Mouse (Mus musculus) cerebral cortex, adult 2 months (tissue): ENCODE measurements around the gene Il2ra.

ENCODE experiments used
- WGBS: fragments of 180-500 bp; shearing (Covaris S2); methylation state at CpG from one replicate; pipeline ENCODE4 v1.1.7; 2018; 5-methylcytosine and 5-hydroxymethylcytosine counted together

The Il2ra gene

GRCm38 (mm10) chr2:11642451-11642941 lies at the start of gene Il2ra:
Il2ra (plus strand) TSS chr2:11642807.
- WGBS: 70% methylated on average over 3 of the region's 3 CpGs

DNA sequence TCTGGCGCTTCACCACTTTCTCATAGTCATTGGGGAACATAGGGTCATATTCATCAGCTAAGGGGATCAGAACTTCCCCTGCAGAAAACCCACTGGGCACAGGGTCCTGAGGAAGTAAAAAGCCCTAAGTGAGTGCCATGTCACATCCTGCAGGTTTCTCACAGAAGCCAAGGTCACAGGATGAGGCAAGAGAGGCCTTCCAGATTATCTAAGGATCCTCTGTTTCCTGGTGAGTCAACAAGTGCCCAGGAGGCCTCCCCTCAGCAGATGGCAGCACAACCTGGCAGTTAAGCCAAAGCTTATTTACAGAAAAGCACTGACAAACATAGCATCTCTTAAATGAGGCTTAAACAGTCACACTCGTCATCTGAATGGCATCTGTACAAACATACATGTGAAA lies 45.9 kb upstream of the Il2ra start:
- WGBS: 57% methylated on average over 2 of the region's 2 CpGs

DNA sequence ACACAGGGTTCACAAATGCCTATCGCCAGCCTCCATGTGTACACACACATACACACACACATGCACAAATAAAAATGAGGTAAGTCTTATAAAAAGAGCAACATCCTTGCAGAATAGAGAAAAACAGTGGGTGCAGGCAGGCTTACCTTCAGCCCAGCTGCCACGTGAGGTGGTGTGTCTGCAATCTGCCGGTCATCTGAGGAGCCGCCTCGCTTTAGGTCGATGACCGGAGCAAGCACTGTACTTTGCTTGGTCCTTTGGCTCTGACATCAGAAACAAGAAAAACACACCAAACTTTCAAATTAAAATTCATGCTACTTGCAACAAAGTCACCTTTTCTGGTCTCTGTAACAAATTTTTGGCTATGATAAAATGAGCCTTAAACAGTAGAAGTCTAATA lies 44.7 kb upstream of the Il2ra start:
- WGBS: 96% methylated on average over 7 of the region's 7 CpGs

GRCm38 (mm10) chr2:11601795-11602194 lies 40.8 kb upstream of the Il2ra start:
- WGBS: 79% methylated on average over 6 of the region's 6 CpGs

DNA sequence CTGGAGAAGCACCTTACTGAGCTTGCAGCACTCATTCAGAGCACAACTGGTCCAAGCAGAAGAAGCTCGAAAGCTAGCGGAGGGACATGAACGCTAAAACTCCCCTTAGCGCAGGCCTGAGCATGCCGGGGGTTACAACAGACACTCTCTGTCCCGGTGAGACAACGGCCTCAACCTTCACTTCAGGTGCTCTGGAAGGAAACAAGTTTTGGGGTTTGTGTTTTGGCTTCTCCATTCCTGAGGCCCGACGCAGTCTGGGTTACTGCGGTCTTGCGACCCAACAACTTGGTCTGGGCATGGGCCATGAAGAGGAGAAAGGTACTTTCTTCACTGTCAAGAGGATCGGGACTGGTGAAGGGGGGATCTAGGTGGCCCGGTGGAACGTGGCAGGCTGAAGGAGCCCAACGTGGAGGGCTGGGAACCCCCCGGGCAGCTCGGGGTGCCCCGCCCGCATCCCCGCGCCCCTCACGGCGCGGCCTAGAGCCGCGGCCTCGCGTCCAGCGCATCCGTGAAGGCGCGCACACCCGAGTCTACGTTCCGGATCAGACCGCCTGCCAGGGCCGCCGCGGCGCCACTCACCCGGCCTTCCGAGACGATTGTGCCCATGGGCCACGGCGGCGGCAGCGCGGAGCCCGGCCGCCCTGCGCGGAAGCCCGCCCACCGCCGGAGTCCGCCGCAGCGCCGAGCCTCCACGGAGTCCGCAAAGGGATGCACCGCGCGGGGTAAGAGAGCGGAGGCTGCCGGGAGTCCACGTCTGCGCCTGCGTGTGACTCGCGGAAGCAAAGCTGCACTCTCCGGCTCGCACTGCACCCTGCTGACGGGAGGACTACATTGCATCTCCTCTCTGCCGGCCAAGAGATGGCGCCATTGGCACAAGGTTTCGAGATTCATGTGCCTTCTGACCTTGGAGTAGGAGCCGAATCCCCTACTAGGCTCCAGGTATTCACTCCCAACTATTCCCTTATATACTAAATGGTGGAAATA lies 39.8 kb upstream of the Il2ra start:
- under 1% methylated on average over 78 of the region's 78 CpGs for WGBS

DNA sequence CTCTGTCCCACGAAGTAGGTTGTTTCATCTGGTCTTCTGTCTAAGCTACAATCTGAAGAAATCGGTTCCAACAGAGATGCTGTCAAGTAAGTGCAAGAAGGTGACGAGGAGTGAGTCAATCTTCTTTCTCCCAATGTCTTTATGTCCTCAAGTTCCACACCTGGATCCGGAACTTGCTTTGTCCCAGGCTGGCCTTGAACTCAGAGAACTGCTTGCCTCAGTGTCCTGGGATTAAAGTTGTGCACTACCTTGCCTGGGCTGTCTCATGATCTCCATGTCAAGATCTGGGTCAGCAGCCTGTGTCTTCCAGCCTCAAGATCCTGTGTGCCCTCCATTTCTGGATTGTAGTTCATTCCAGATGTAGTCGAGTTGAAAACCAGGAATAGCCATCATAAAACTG lies 38.6 kb upstream of the Il2ra start, which contains the start of gene Rbm17:
TSS of gene Rbm17 (minus strand) at position 101 of the 400 bp plus-strand sequence.
- WGBS: 90% methylated on average over 5 of the region's 5 CpGs

DNA sequence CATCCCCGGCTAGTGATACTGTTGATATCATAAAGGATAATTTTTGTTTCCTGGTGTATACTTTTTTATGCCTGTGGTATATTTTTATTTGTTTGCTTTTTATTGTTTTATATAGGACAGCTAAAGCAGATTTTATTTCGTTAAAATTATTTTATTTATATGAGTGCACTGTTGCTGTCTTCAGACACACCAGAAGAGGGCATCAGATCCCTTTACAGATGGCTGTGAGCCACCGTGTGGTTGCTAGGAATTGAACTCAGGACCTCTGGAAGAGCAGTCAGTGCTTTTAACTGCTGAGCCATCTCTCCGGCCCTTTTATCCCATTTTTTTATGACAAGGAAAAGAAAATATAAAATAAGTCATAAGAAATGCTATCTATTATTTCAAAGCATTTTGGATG lies 35.9 kb upstream of the Il2ra start:
- 84% methylated on average over 4 of the region's 4 CpGs for WGBS

DNA sequence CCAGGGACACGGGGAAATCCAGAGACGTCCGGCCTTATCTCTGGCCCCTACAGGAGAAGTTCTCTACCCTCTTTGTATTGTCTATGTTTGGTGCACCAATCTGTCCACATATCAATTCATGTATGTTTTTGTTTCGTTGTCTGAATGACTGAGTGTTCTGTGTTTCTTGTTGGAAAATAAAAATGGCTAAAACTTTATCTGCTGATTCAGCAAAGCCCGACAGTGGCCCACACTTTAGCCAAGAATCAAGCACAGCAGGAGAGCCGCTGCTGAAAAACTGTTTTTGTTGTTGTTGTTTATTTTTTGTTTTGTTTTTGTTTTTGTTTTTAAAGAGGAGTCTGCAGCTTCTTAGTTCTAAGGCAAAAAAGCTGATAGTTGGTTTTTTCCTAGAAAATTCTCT lies 29.7 kb upstream of the Il2ra start:
- WGBS: 93% methylated on average over 6 of the region's 6 CpGs

GRCm38 (mm10) chr2:11616846-11617245 lies 25.8 kb upstream of the Il2ra start:
- WGBS: 91% methylated on average over 9 of the region's 9 CpGs

DNA sequence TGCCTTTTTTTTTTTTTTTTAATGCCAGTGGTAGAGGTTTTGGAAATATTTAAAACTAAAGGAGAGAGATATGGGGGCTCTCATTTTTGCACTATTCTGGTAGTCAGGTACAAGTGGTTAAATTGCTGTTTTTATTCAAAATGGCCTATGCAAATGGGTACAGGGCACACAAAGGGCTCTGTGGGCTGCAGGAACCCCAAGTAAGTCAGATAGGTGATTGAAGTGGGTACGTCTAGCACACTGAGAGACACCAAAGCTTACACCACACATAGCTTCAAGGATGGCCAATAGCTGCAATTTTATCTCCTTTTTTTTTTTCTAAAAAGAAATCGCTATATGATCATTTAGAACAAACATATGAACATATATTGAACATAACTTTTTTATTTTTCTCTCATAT lies 23.0 kb upstream of the Il2ra start:
- WGBS: 80% methylated on average over 2 of the region's 2 CpGs

- 88% methylated on average over 8 of the region's 8 CpGs for WGBS
Measured at GRCm38 (mm10) chr2:11623173-11623572, 19.4 kb upstream of the Il2ra start.

GRCm38 (mm10) chr2:11623726-11624125 lies 18.9 kb upstream of the Il2ra start:
- WGBS: 74% methylated on average over 2 of the region's 2 CpGs

DNA sequence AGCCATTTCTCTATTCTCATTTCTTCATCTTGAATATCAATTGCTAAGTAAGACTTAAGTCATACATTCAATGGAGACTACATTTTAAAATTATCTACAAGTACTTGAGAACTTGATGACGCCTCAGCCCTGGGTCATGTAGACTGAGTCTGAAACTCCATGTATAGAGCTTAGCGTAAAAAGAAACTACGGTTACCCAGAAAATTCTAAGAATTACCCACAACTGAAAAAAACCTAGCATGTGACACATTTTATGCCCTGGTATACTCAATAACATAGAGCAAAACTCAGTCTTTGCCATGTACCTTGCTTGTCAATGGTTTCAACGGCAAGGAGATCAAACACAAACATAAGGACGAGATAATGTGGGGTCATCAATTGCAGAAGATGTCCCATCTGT lies 16.7 kb upstream of the Il2ra start, which contains the start of gene Gm17490:
TSS of gene Gm17490 (minus strand) at position 375 of the 400 bp plus-strand sequence.
- WGBS: 97% methylated on average over 5 of the region's 5 CpGs

- WGBS: 75% methylated on average over 6 of the region's 6 CpGs
Measured at GRCm38 (mm10) chr2:11635035-11635434, 7.6 kb upstream of the Il2ra start.

DNA sequence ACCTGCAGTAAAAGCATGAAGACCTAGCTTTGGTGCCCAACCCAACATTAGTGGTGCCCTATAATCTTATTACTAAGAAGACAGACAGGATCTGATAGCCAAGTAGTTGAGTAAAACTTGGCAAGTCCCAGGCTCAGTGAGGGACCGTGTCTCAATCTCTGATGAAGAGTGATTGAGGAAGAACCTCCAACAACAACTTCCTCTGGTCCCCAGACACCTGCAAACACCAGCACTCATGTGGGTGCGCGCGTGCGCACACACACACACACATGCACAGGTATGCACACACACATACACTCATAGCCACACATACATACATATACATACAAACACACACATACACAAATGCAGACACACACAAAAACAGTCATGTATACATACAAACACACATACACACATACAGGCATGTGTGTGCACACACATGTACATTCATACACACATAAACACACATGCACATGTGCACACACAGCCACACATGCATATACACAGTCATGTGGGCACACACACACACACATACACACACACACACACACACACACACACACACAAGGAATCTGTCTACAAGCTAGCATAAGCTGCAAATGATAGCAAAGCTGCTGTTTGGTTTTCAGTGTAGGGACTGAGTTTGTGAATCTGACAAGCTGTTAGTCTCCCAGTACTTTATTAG lies 7.0 kb upstream of the Il2ra start:
- 92% methylated on average over 5 of the region's 5 CpGs for WGBS

DNA sequence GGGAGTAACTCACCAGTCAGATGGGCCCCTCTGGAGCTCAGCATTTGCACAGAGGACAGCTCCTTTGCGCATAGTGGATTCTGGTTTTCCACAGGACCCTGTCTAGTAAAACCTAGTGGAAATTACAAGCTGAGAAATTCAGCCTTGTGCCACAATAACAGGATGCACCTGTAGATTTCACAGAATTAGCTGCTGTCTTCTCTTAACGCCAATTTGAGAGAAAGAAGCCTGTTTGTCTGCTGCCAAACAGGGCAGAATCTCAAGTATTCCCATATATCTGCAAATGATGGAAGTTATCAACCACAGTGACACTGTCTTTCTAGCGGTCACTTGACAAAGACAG lies 6.5 kb upstream of the Il2ra start:
- WGBS: 80% methylated on average over 3 of the region's 3 CpGs

- WGBS: 65% methylated on average over 1 of the region's 1 CpGs
Measured at GRCm38 (mm10) chr2:11637115-11637514, 5.5 kb upstream of the Il2ra start.

DNA sequence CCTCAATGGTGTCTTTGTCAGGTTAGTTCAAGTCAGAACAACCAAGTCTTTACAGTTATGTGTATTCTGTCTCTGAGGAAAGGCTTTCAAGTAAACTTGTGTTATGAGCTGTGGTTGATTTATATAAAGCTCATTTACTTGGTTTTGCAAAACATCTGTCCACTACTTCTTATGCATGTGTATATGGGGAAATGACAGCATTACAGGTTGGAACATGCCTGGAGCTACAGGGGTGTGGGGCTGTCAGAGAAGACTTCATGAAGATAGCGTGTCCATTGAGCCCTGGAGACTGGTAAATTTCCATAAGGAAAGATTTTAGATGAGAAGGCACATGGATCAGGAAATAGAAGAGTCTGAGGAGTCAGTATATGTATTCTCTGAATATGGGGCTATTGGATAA lies 1.4 kb downstream of the Il2ra start:
- 90% methylated on average over 1 of the region's 1 CpGs for WGBS

DNA sequence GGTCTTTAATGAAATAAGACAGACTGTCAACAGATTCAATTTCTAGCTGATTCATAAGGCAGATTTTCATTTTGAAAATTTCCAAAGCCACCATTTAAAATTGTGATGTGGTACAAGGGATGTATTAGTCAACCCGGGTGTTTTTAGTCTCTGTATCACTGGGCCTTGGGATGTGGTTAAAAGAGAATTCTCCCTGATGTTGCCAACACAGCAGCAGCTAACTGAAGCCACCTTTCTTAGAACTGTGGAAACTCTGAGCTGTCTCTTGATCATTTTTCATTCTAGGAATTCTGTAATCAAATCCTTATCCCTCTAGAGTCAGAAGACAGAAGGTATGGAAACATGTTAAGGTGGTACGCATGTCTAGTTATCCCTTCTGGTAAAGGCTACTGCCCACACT lies 2.7 kb downstream of the Il2ra start:
- 93% methylated on average over 2 of the region's 2 CpGs for WGBS

GRCm38 (mm10) chr2:11651476-11651875 lies 8.9 kb downstream of the Il2ra start:
- WGBS: 53% methylated on average over 3 of the region's 3 CpGs

DNA sequence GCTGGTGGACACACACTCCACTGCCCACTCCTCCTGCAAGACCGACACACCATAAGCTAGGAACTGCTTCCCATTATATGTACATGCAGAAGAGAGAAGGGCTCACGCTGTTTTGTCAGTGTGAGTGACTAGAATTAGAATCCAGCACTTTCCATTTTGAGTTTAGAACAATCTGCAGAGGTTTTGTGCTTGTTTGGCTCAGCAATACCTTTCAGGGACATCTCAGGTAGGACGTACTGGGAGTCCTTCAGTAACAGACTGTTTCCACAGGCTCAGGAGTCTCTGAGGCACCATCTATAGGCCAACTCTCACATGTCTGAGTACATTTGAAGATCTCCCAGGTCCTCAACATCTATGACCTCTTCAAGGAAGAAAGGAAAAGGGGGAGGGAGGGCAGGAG lies 9.6 kb downstream of the Il2ra start:
- 74% methylated on average over 3 of the region's 3 CpGs for WGBS

DNA sequence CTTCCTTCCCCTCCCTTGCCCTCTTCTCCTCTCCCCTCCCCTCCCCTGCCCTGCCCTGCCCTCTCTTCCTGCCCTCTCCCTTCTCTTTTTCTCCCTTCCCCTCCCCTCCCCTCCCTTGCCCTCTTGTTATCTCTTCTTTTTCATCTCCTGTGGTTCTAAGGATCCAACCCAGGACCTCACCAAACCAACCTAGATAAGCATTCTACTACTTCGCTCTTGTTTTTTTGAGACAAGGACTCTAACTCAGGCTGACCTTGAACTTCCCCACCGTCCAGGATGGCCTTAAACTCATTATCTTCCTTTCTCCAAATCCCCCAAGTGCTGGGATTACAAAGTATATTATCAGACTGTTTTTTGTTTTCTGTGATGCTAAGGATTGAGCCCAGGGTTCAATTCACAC lies 10.2 kb downstream of the Il2ra start:
- WGBS: 83% methylated on average over 2 of the region's 2 CpGs

DNA sequence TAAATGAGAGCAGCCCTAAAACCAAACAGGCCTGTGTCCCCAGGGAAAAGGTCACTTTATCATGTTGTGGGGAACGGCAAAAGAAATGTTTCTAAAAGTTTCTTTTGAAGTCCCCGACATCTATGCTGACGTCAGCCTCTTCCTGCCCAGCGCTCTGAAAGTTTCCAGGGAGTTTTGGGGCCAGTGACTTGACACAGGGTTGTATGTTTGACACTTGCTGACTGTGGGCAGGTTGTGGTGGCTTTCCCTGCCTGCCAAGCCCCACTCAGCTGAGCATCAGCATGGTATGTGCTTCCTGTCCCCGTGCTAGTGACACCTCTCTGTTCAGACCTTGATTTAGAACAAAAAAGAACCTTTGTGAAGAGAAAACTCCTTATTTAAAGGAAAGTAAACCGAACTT lies 10.7 kb downstream of the Il2ra start:
- WGBS: 58% methylated on average over 6 of the region's 6 CpGs
